Mouse (Mus musculus) liver, embryonic 12.5 days (tissue): ENCODE data around the gene Sae1. TPM values are rescaled to one million over a fixed set of nuclear protein-coding genes. Genes with fewer than 3 reads are reported as not detected.
A peak's percentile ranks its signal among the peaks of the same experiment; 100 is the strongest.

ENCODE experiments used
- ATAC-seq: fragments of 200-750 bp; cut with Nextera tagmentation; 2 replicates; pipeline ENCODE4 v1.8.0; 2017; ENCODE audit warnings: moderate number of reproducible peaks, mild to moderate bottlenecking, moderate library complexity
- H3K27ac ChIP-seq: fragments of 300-500 bp; sonication (generic); 2 replicates; pipeline ENCODE4 v1.5.1; 2016; ENCODE audit warnings: mild to moderate bottlenecking
- H3K27me3 ChIP-seq: fragments of 300-500 bp; sonication (generic); replicated peaks from 2 replicates; pipeline ENCODE4 v1.6.1; 2016; ENCODE audit warnings: mild to moderate bottlenecking, moderate library complexity
- H3K36me3 ChIP-seq: fragments of 300-500 bp; sonication (generic); 2 replicates; pipeline ENCODE4 v1.6.1; 2016; ENCODE audit warnings: mild to moderate bottlenecking, moderate library complexity
- H3K4me1 ChIP-seq: fragments of 300-500 bp; sonication (generic); 2 replicates; pipeline ENCODE4 v1.6.1; 2016
- H3K4me2 ChIP-seq: fragments of 300-500 bp; sonication (generic); 2 replicates; pipeline ENCODE4 v1.6.1; 2016; ENCODE audit warnings: mild to moderate bottlenecking, moderate library complexity
- H3K4me3 ChIP-seq: fragments of 300-500 bp; sonication (generic); 2 replicates; pipeline ENCODE4 v1.5.1; 2016; ENCODE audit warnings: mild to moderate bottlenecking, moderate library complexity
- H3K9ac ChIP-seq: fragments of 300-500 bp; sonication (generic); 2 replicates; pipeline ENCODE4 v1.6.1; 2016; ENCODE audit warnings: mild to moderate bottlenecking, moderate library complexity
- H3K9me3 ChIP-seq: fragments of 300-500 bp; sonication (generic); replicated peaks from 2 replicates; pipeline ENCODE4 v1.6.1; 2016; ENCODE audit warnings: mild to moderate bottlenecking, moderate library complexity
- WGBS: fragments of 180-500 bp; shearing (Covaris S2); methylation state at CpG from one replicate; pipeline ENCODE4 v1.1.7; 2016; ENCODE audit not compliant: insufficient replicate concordance; 5-methylcytosine and 5-hydroxymethylcytosine counted together
- polyA plus RNA-seq: library from polyadenylated mRNA; unstranded; fragments of >200 nt; fragmentation: Nextera tagmentation; extraction: Ambion mirVana; gene quantifications from 2 replicates; pipeline ENCODE4 v1.2.1, GENCODE M21; 2016

The Sae1 gene
- polyA plus RNA-seq, 1 experiment from 2014 or later, result 187 TPM

DNA sequence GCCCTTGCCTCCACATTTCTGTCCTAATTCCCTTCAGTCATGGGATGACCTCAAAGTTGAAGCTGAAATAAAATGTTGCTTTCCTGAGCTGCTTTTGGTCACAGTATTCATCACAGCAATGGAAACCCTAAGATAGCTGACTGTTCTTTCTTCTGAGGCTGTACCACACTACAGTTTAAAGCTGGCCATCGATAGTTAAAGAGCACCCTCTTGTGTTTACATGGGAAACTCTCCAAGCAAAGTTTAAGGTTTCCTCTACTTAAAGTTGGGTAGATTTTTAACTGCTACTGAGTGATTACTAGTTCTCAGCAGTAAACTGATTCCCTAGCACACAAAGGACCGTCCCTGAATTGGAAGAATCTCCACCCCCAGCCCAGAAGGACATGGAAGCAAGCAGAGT, 13.9 kb downstream of the Sae1 start:
- no peak overlapping the region for H3K9ac ChIP-seq
- no peak overlapping the region for H3K4me2 ChIP-seq
- H3K9me3 ChIP-seq, result no peaks in the 10 kb centered on the region
- peaks cover 95% of the 10 kb centered on the region for H3K36me3 ChIP-seq
- WGBS, result 66% methylated on average over 2 of the region's 2 CpGs
- H3K4me3 ChIP-seq, result no peak overlapping the region
- no peak overlapping the region; the same call in 1 of the 2 replicates for H3K27ac ChIP-seq
- peaks cover 4% of the 10 kb centered on the region; the same call in 1 of the 2 replicates for H3K4me1 ChIP-seq
- H3K27me3 ChIP-seq, result no peaks in the 10 kb centered on the region
- 0 out of 2 replicates have a peak, but pooled peaks have one; percentile 33 for ATAC-seq

GRCm38 (mm10) chr7:16370596-16370995, 17.0 kb downstream of the Sae1 start:
- H3K9me3 ChIP-seq, result no peaks in the 10 kb centered on the region
- no peak for ATAC-seq
- no peaks in the 10 kb centered on the region for H3K27me3 ChIP-seq
- 80% methylated on average over 2 of the region's 2 CpGs for WGBS
- H3K27ac ChIP-seq, result no peak overlapping the region
- H3K4me2 ChIP-seq, result no peak overlapping the region
- peaks cover 95% of the 10 kb centered on the region for H3K36me3 ChIP-seq
- peaks cover 4% of the 10 kb centered on the region; the same call in 1 of the 2 replicates for H3K4me1 ChIP-seq
- no peak overlapping the region for H3K9ac ChIP-seq
- H3K4me3 ChIP-seq, result no peak overlapping the region

DNA sequence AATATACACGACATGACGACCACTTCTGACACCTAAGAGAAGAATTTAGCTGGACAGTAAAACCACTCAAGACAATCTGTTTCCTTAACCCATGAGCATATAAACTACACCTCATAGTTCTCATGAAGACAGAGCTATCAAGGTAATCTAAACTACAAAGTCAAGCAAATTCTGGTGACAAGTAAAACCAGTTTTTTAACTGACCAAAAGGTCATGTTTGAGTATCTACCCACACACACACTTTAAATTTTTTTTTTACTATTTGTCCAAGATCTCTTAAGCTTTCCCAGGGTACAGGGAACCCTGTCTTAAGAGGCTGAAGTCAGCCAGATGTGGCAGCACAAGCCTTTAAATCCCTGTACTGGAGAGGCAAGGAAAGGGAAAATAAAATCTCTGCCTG, 18.8 kb downstream of the Sae1 start:
- Histone ChIP-seq H3K4me1 (peaks cover 17% of the 10 kb centered on the region), H3K27ac (no peak overlapping the region), H3K36me3 (peaks cover 95% of the 10 kb centered on the region), H3K27me3 (no peaks in the 10 kb centered on the region), H3K4me2 (no peak overlapping the region), H3K9ac (no peak overlapping the region), H3K4me3 (no peak overlapping the region), H3K9me3 (no peaks in the 10 kb centered on the region)
- no peak for ATAC-seq
- WGBS, result 75% methylated on average over 2 of the region's 2 CpGs

DNA sequence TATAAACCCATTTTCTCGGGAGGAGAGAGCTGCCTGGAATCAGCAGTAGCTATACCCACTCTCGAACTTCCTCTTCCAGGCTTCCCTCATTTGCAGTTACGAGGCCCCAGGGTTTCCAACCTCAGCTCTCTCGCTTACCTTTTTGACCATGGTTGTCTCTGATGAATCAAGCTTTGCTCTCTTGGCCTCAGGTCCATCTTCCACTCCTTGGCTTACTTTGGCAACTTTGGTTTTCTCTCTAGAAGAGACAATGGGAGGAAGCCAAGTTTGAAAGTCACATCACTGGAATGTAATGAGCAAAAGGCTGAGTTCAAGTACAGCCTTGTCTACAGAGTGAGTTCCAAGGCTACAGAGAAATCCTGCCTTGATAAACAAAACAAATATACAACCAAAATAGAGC, 20.9 kb downstream of the Sae1 start:
- Histone ChIP-seq H3K4me2 (no peak overlapping the region), H3K9ac (no peak overlapping the region), H3K27me3 (no peaks in the 10 kb centered on the region), H3K27ac (no peak overlapping the region), H3K9me3 (no peaks in the 10 kb centered on the region), H3K36me3 (peaks cover 96% of the 10 kb centered on the region), H3K4me3 (no peak overlapping the region), H3K4me1 (peaks cover 21% of the 10 kb centered on the region)
- ATAC-seq, result no peak
- WGBS, result 72% methylated on average over 4 of the region's 4 CpGs

GRCm38 (mm10) chr7:16366133-16366646, 21.4 kb downstream of the Sae1 start:
- H3K4me2 ChIP-seq, result no peak overlapping the region
- no peaks in the 10 kb centered on the region for H3K27me3 ChIP-seq
- no peak overlapping the region for H3K27ac ChIP-seq
- H3K9me3 ChIP-seq, result no peaks in the 10 kb centered on the region
- H3K36me3 ChIP-seq, result peaks cover 98% of the 10 kb centered on the region
- ATAC-seq, result no peak
- no peak overlapping the region for H3K9ac ChIP-seq
- no peak overlapping the region for H3K4me3 ChIP-seq
- H3K4me1 ChIP-seq, result peaks cover 21% of the 10 kb centered on the region
- WGBS, result 80% methylated on average over 10 of the region's 10 CpGs

- Histone ChIP-seq H3K9ac (no peak overlapping the region), H3K4me1 (peaks cover 21% of the 10 kb centered on the region), H3K36me3 (peaks cover 98% of the 10 kb centered on the region), H3K27ac (no peak overlapping the region), H3K4me2 (no peak overlapping the region), H3K27me3 (no peaks in the 10 kb centered on the region), H3K4me3 (no peak overlapping the region), H3K9me3 (no peaks in the 10 kb centered on the region)
- 82% methylated on average over 4 of the region's 4 CpGs for WGBS
- ATAC-seq, result no peak
Observed at GRCm38 (mm10) chr7:16364901-16365500, 22.6 kb downstream of the Sae1 start.

DNA sequence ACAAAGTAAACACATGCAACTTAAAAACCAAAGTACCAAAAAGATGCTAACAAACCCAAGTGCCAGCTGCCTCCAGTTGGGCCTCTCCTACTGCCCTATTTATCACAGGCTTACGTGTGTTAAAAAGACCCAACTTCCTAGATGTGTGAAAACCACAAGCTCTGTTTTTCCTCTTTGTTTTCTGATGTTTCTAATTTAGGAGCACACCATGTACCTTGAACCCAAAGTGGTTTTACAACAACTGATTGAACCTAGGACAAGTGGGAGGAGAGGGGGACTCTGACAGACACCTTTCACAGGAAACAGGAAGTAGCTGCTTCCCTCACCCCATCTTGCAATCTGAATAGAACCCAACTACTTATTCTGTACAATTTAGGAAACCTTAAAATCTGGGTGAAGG, 23.3 kb downstream of the Sae1 start:
- WGBS, result 92% methylated on average over 1 of the region's 1 CpGs
- no peak for ATAC-seq
- Histone ChIP-seq H3K4me3 (no peak overlapping the region), H3K27me3 (no peaks in the 10 kb centered on the region), H3K36me3 (peaks cover 96% of the 10 kb centered on the region), H3K9me3 (no peaks in the 10 kb centered on the region), H3K4me2 (no peak overlapping the region), H3K4me1 (peaks cover 21% of the 10 kb centered on the region), H3K27ac (no peak overlapping the region), H3K9ac (no peak overlapping the region)

DNA sequence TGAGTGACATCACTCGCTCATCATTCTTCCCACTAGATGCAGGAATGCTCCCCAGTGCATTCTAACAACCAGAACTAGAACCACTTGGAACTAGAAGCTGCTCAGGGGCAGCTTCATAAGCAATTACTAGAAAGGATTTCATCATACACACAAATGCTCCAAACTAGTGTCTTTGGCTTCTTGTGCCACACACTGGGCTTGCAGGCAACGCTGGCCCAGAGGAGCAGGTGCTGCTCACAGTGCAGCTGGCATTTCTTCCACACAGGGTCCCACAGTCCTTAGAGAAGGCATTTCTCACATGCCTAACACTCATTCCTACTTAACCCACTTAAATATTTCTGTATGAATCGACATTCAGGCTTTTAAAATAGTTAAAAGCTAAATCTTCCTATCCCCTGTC, 30.0 kb downstream of the Sae1 start:
- H3K27me3 ChIP-seq, result no peaks in the 10 kb centered on the region
- H3K4me3 ChIP-seq, result no peak overlapping the region
- no peak for ATAC-seq
- no peaks in the 10 kb centered on the region for H3K9me3 ChIP-seq
- no peak overlapping the region for H3K27ac ChIP-seq
- H3K4me1 ChIP-seq, result no peaks in the 10 kb centered on the region
- no peak overlapping the region for H3K9ac ChIP-seq
- H3K36me3 ChIP-seq, result peaks cover 85% of the 10 kb centered on the region
- no peak overlapping the region for H3K4me2 ChIP-seq
- 88% methylated on average over 3 of the region's 3 CpGs for WGBS

- Histone ChIP-seq H3K4me2 (no peak overlapping the region), H3K27me3 (no peaks in the 10 kb centered on the region), H3K9ac (no peak overlapping the region), H3K9me3 (no peaks in the 10 kb centered on the region), H3K36me3 (peaks cover 85% of the 10 kb centered on the region), H3K4me1 (no peaks in the 10 kb centered on the region), H3K4me3 (no peak overlapping the region), H3K27ac (no peak overlapping the region)
- WGBS, result 89% methylated on average over 3 of the region's 3 CpGs
- no peak for ATAC-seq
Observed at GRCm38 (mm10) chr7:16355854-16356594, 31.6 kb downstream of the Sae1 start.

GRCm38 (mm10) chr7:16349999-16350398, 37.6 kb downstream of the Sae1 start:
- no peak for ATAC-seq
- WGBS, result 73% methylated on average over 5 of the region's 5 CpGs
- Histone ChIP-seq H3K9ac (no peak overlapping the region), H3K9me3 (no peaks in the 10 kb centered on the region), H3K27me3 (no peaks in the 10 kb centered on the region), H3K4me1 (peaks cover 7% of the 10 kb centered on the region; the same call in 1 of the 2 replicates), H3K27ac (no peak overlapping the region), H3K4me3 (no peak overlapping the region), H3K36me3 (peaks cover 79% of the 10 kb centered on the region), H3K4me2 (no peak overlapping the region)

DNA sequence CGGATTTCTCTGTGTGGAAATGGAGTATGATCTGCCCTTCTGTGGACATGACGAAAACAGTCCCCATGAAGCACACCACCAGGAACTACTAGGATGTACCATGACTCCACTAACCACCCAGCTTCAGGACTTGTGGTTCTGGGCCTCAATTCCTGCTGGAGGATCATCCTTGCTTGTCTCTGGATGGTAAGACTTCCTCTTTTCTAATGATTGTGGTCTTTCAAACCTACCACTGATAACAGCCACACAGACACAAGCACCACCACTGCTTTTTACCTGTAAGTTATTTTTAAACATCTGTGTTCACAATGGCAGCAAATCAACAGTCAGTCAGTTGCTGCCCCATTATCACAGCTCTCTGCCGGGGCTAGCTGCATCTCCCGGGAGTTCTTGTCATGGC, 42.3 kb downstream of the Sae1 start:
- peaks cover 29% of the 10 kb centered on the region for H3K4me1 ChIP-seq
- no peaks in the 10 kb centered on the region for H3K27me3 ChIP-seq
- WGBS, result 46% methylated on average over 4 of the region's 4 CpGs
- peaks cover 82% of the 10 kb centered on the region for H3K36me3 ChIP-seq
- no peak for ATAC-seq
- no peak overlapping the region for H3K4me3 ChIP-seq
- H3K27ac ChIP-seq, result peak overlapping the region; percentile 3; the same call in 1 of the 2 replicates
- no peak overlapping the region for H3K9ac ChIP-seq
- H3K9me3 ChIP-seq, result no peaks in the 10 kb centered on the region
- H3K4me2 ChIP-seq, result no peak overlapping the region

DNA sequence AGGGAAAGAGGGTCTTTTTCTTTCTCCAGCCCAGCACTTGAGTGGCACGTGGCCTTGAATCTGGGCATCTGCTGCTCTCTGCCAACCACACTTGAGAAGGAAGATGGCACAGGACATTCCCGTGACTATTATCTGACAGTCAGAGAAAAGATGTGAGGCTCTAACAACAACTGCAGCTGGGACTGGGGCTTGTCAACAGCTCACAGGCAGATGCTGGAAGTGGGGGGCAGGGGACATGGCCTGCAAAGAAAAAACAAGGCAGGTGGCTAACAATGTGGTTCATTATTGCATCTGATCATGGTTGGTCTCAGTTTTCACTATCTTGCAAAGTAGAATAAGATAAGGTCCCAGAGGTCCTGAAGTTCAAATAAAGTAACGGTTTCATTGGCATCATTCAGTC, 43.0 kb downstream of the Sae1 start:
- no peak overlapping the region for H3K4me2 ChIP-seq
- H3K9me3 ChIP-seq, result no peaks in the 10 kb centered on the region
- H3K36me3 ChIP-seq, result peaks cover 82% of the 10 kb centered on the region
- ATAC-seq, result no peak
- H3K9ac ChIP-seq, result no peak overlapping the region
- H3K4me1 ChIP-seq, result peaks cover 36% of the 10 kb centered on the region
- no peak overlapping the region for H3K4me3 ChIP-seq
- no peak overlapping the region for H3K27ac ChIP-seq
- 64% methylated on average over 3 of the region's 3 CpGs for WGBS
- no peaks in the 10 kb centered on the region for H3K27me3 ChIP-seq
